Mouse (Mus musculus) forebrain, embryonic 12.5 days (tissue): ENCODE measurements around the gene Ackr3. TPM values are rescaled to one million over a fixed set of nuclear protein-coding genes. Genes with fewer than 3 reads are reported as not detected.

ENCODE experiments used
- ATAC-seq: fragments of 200-750 bp; cut with Nextera tagmentation; 2 replicates; pipeline ENCODE4 v1.8.0; 2017; ENCODE audit warnings: moderate TSS enrichment; ENCODE audit not compliant: low FRiP score
- H3K27ac ChIP-seq: fragments of 300-500 bp; sonication (generic); 2 replicates; pipeline ENCODE4 v1.5.1; 2016; ENCODE audit warnings: mild to moderate bottlenecking
- H3K27me3 ChIP-seq: fragments of 300-500 bp; sonication (generic); 2 replicates; pipeline ENCODE4 v1.6.1; 2016; ENCODE audit warnings: mild to moderate bottlenecking
- H3K36me3 ChIP-seq: fragments of 300-500 bp; sonication (generic); replicated peaks from 2 replicates; pipeline ENCODE4 v1.6.1; 2016; ENCODE audit warnings: mild to moderate bottlenecking
- H3K4me1 ChIP-seq: fragments of 300-500 bp; sonication (generic); 2 replicates; pipeline ENCODE4 v1.6.1; 2016
- H3K4me2 ChIP-seq: fragments of 300-500 bp; sonication (generic); 2 replicates; pipeline ENCODE4 v1.6.1; 2016; ENCODE audit warnings: mild to moderate bottlenecking, moderate library complexity
- H3K4me3 ChIP-seq: fragments of 300-500 bp; sonication (generic); replicated peaks from 2 replicates; pipeline ENCODE4 v1.5.1; 2016; ENCODE audit warnings: mild to moderate bottlenecking
- H3K9ac ChIP-seq: fragments of 300-500 bp; sonication (generic); 2 replicates; pipeline ENCODE4 v1.6.1; 2016; ENCODE audit warnings: mild to moderate bottlenecking
- H3K9me3 ChIP-seq: fragments of 300-500 bp; sonication (generic); 2 replicates; pipeline ENCODE4 v1.6.1; 2016
- WGBS: fragments of 180-500 bp; shearing (Covaris S2); methylation state at CpG from one replicate; pipeline ENCODE4 v1.1.7; 2016; 5-methylcytosine and 5-hydroxymethylcytosine counted together
- polyA plus RNA-seq: library from polyadenylated mRNA; unstranded; fragments of >200 nt; fragmentation: Nextera tagmentation; extraction: Ambion mirVana; gene quantifications from 2 replicates; pipeline ENCODE4 v1.2.1, GENCODE M21; 2016

Ackr3 gene
- polyA plus RNA-seq, 1 experiment from 2014 or later: 25.5 TPM

DNA sequence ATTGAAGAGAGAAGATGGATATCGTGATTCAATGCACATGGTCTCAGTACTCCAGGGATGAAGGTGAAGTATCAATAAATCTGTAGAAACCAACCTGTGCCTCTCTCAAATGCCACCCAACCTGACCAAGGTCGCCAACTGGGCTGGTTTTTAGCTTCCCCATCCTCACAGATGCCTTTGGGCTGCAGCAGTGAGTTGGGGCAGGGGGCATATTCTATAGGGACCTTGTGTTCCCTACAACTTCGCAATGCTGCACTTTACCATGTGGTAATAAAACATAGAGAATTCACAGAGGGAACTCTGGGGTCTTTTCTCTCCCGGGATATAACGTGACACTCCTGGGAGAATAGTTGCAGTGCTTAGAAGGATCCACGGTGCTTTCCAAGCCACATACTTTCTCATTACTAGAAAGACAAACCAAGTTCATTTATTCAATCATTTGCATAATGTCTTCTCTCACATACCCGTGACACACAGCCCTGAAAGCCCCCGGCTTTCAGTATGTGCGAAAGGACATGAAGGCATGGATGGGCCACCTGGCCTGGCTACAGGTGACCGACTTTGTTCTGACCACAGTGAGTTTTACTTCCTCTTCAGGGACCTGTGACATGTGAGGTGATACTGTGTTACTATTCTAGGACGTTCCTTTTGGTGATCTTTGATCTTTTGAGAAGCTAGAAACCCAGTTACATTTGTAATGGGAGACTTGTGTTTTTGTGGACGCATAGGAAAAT lies 22.6 kb upstream of the Ackr3 start:
- Histone ChIP-seq H3K36me3 (no peaks in the 10 kb centered on the region), H3K27ac (no peak overlapping the region), H3K9ac (no peak overlapping the region), H3K9me3 (0 out of 2 replicates have a peak, but pooled peaks cover 2% of the 10 kb centered on the region), H3K4me3 (no peak overlapping the region), H3K27me3 (no peaks in the 10 kb centered on the region), H3K4me1 (peaks cover 2% of the 10 kb centered on the region; the same call in 1 of the 2 replicates), H3K4me2 (no peak overlapping the region)
- ATAC-seq: no peak
- WGBS: 86% methylated on average over 12 of the region's 12 CpGs

DNA sequence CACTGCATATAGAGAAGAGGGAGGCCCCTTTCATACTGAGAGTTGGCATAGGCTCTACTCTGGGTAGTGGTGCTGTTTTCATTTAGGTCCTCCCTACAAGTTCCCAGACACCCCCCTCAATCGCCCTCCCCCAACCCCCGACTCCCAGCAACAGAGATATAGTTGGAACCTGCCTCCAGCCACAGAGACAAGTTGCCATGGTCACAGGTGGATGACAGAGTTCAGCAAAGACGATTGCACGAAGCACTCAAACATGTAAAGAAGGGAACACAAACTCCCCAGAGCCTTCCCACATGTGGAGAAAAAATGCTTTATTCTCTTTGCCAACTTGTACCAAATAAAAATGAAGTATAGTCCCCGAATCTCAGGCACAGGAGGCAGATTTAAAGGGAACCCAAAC lies 21.3 kb upstream of the Ackr3 start:
- Histone ChIP-seq H3K4me2 (no peak overlapping the region), H3K4me3 (no peak overlapping the region), H3K27ac (no peak overlapping the region), H3K4me1 (no peaks in the 10 kb centered on the region), H3K9me3 (0 out of 2 replicates have a peak, but pooled peaks cover 10% of the 10 kb centered on the region), H3K27me3 (no peaks in the 10 kb centered on the region), H3K36me3 (no peaks in the 10 kb centered on the region), H3K9ac (no peak overlapping the region)
- 79% methylated on average over 5 of the region's 5 CpGs for WGBS
- no peak for ATAC-seq

DNA sequence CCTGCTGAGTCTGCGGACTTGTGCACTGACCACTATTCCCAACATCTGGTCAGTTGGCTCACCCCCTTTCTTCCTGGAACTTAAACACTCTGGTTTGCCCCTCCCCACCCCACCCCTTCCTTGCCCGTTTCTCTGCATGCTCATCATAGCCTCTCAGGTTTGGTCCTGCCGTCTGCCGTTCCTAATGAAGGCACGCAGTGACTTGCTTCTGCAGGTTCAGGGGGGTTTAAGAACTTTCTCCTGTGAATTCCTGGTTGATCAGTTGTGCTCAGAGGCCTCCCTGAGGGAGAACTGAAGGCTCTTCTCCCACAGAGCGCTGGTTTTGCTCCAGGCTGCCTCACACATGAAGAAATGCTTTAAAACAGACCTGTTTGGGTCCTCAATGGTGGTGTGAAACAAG lies 20.2 kb upstream of the Ackr3 start:
- 71% methylated on average over 6 of the region's 6 CpGs for WGBS
- ATAC-seq: no peak
- H3K27me3 ChIP-seq: no peaks in the 10 kb centered on the region
- 0 out of 2 replicates have a peak, but pooled peaks cover 10% of the 10 kb centered on the region for H3K9me3 ChIP-seq
- no peak overlapping the region for H3K4me2 ChIP-seq
- no peak overlapping the region for H3K9ac ChIP-seq
- no peaks in the 10 kb centered on the region for H3K36me3 ChIP-seq
- H3K27ac ChIP-seq: no peak overlapping the region
- no peak overlapping the region for H3K4me3 ChIP-seq
- H3K4me1 ChIP-seq: peaks cover 4% of the 10 kb centered on the region

DNA sequence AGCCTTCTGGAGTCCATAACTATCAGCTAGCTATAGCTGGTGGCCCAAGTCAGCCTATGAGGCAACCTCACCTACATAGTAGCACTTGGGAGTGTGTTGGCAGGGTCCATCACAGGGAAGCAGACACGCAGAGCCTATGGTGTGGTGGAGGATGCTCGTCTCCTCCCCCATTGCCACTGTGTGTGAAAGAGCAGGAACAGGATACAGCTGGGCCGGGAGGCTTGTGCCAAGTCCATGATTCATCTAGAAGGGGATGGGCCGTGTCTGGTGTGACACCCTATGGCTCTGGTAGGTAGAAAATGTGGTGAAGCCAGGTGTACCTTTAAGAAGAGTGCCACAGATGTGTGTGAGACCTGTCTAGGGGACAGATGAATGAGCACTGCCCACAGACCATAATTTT lies 17.6 kb upstream of the Ackr3 start:
- no peak overlapping the region for H3K4me2 ChIP-seq
- H3K27me3 ChIP-seq: no peaks in the 10 kb centered on the region
- H3K9ac ChIP-seq: no peak overlapping the region
- H3K4me3 ChIP-seq: no peak overlapping the region
- H3K9me3 ChIP-seq: 0 out of 2 replicates have a peak, but pooled peaks cover 10% of the 10 kb centered on the region
- H3K27ac ChIP-seq: no peak overlapping the region
- peaks cover 22% of the 10 kb centered on the region for H3K4me1 ChIP-seq
- WGBS: 85% methylated on average over 4 of the region's 4 CpGs
- no peak for ATAC-seq
- no peaks in the 10 kb centered on the region for H3K36me3 ChIP-seq

DNA sequence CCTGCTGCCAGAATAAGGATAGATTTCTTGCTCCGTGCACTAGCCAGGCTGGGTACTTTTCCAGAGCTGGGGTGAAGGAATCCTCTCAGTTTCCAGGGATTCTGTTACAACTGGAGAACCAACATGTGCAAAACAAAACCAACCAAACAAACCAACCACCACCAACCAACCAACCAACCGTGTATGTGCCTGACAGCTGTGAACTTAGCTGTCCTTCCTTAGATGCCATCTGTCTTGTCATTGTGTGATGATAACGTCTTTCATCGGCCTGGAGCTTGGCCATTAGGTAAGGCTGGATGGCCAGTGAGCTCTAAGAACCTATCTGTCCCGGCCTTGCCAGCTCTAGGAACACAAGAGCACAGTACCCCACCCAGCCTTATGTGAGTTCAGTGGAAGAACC lies 16.9 kb upstream of the Ackr3 start:
- no peaks in the 10 kb centered on the region for H3K36me3 ChIP-seq
- 95% methylated on average over 5 of the region's 5 CpGs for WGBS
- no peaks in the 10 kb centered on the region for H3K27me3 ChIP-seq
- peaks cover 22% of the 10 kb centered on the region for H3K4me1 ChIP-seq
- no peak overlapping the region for H3K9ac ChIP-seq
- H3K4me3 ChIP-seq: no peak overlapping the region
- H3K4me2 ChIP-seq: no peak overlapping the region
- H3K9me3 ChIP-seq: 0 out of 2 replicates have a peak, but pooled peaks cover 10% of the 10 kb centered on the region
- ATAC-seq: no peak
- no peak overlapping the region for H3K27ac ChIP-seq

DNA sequence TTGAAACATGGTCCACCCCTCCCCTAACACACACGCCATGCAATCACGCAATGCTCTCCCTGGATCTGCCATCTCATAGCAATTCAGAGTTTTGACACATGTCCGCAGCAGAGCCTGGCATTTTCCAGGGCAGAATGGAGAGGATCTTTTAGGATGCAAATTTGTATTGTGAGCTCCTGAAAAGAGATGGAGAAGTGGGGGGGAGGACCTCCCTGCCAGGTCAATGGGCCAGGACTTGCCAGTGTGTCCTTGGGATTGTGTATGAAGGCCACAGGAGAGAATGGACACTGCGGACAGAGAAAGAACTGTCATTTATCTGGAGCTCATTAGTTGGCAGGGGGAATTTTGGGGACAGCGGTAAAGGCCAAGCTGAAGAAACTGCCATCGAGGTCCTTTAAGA lies 14.7 kb upstream of the Ackr3 start:
- WGBS: 28% methylated on average over 6 of the region's 6 CpGs
- Histone ChIP-seq H3K9me3 (peaks cover 13% of the 10 kb centered on the region; the same call in 1 of the 2 replicates), H3K4me1 (peaks cover 22% of the 10 kb centered on the region), H3K9ac (no peak overlapping the region), H3K36me3 (no peaks in the 10 kb centered on the region), H3K27me3 (no peaks in the 10 kb centered on the region), H3K27ac (peak overlapping the region; percentile 54), H3K4me2 (no peak overlapping the region), H3K4me3 (no peak overlapping the region)
- ATAC-seq: peak; percentile 72; the same call in 1 of the 2 replicates

DNA sequence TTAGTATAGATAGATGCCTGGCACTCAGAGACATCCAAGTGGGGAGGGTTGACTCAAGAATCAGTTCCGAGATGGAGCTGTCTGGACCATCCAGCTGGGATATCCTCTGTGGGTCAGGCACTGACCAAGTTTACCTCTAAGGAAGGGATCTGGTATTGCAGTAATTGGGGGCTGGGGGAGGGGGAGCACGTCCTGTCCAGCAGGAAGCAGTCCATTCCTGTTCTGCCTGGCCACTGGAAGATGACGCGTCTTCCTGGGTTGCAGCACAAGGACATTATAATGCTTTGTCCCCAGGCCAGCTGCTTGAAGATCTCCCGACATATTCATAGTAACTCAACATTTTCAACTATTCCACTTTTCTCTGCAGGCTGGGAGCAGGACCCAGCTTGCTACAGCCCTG lies 2.5 kb upstream of the Ackr3 start:
- H3K27ac ChIP-seq: no peak overlapping the region
- H3K36me3 ChIP-seq: no peaks in the 10 kb centered on the region
- peaks cover 19% of the 10 kb centered on the region for H3K27me3 ChIP-seq
- WGBS: 88% methylated on average over 5 of the region's 5 CpGs
- peaks cover 40% of the 10 kb centered on the region for H3K4me1 ChIP-seq
- no peak overlapping the region for H3K9ac ChIP-seq
- ATAC-seq: no peak
- no peaks in the 10 kb centered on the region for H3K9me3 ChIP-seq
- no peak overlapping the region for H3K4me3 ChIP-seq
- no peak overlapping the region for H3K4me2 ChIP-seq

DNA sequence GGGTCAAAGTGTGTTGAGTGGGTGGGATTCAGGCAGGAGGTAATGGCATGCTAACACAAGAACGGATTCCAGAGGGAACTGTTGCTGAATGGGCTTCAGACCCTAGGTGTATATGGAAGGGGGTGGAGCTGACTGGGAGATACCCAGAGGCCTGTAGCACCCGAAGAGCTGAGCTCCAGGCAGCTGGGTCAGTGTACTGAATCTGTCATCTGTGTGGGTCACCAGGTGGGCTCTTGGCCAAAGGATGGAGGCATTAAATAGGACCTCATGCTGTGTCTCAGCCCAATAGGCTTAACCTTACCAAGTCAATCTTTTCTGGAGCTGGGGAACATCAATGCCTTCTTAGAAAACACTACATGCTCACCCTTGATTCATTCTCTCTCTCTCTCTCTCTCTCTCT lies 2.1 kb upstream of the Ackr3 start:
- H3K4me1 ChIP-seq: peaks cover 45% of the 10 kb centered on the region

DNA sequence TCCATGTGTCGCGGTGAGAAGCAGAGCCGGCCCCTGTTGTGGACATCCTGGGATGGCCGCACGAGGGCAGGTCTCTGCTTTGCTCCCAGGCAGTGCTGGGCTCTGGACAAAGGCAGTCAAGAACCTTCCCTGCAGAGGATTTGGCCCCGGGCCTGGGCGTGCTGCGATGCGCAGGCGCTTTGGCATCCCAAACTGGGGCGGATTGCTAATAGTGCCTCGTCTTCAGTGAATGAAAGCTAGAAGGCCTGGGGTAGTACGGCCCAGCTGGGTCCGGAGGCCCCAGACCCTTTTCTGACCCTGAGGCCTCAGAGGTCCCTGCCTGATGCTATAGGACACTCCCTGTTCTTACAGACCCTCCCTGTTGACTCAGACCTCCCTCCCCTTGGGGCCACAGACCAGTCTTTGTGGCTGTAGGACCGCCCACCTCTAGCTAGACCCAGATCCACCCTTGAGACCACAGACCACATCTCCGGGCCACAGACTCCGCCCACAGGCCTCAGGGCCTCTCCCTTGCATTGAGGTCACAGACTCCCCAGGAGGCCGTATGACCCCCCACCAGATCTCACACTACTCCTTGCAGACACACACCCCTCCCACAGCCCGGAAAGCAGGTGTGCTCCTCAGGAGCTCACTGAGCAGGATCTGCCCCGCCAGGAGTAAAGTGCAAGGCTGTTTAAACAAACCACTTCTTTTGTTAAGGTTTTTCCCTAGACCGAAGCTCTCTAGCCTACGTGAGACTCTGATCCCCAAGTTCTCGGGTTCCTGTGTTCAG lies 1.4 kb upstream of the Ackr3 start:
- peak overlapping the region; percentile 14; the same call in 1 of the 2 replicates for H3K9ac ChIP-seq
- peaks cover 19% of the 10 kb centered on the region for H3K27me3 ChIP-seq
- peak overlapping the region; percentile 59 for H3K27ac ChIP-seq
- 4% methylated on average over 23 of the region's 23 CpGs for WGBS
- H3K36me3 ChIP-seq: no peaks in the 10 kb centered on the region
- peak overlapping the region; percentile 65 for H3K4me2 ChIP-seq
- peak; percentile 16; the same call in 1 of the 2 replicates for ATAC-seq
- peaks cover 52% of the 10 kb centered on the region for H3K4me1 ChIP-seq
- no peaks in the 10 kb centered on the region for H3K9me3 ChIP-seq
- no peak overlapping the region for H3K4me3 ChIP-seq

More for the DNA sequence above, 2.1 kb upstream of the Ackr3 start:
- no peak overlapping the region for H3K4me3 ChIP-seq
- H3K27ac ChIP-seq: no peak overlapping the region
- H3K4me2 ChIP-seq: no peak overlapping the region
- no peaks in the 10 kb centered on the region for H3K36me3 ChIP-seq
- no peaks in the 10 kb centered on the region for H3K9me3 ChIP-seq
- H3K9ac ChIP-seq: no peak overlapping the region
- no peak for ATAC-seq
- 64% methylated on average over 2 of the region's 2 CpGs for WGBS
- H3K27me3 ChIP-seq: peaks cover 19% of the 10 kb centered on the region

DNA sequence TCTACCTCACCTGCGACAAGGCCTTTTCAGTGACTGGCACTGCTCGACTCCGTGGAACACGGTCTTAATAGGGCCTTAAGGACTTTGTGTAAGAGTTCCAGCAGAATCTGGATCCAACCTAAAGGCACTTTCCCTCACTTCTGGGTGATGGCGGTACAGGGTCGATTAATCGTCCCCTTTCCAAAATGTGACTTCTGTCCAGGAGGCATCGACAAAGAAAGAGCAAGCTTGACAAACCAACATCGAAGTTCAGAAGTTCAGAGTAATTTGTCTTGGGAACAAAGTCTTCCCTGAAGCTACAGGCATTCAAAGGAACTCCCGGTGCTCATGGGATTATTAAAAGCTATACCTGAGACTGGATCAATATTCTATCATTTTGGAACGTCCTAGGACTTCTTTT lies 439 bp upstream of the Ackr3 start:
- Histone ChIP-seq H3K4me1 (peaks cover 61% of the 10 kb centered on the region), H3K9ac (no peak overlapping the region), H3K4me2 (peak overlapping the region; percentile 65), H3K27me3 (peaks cover 19% of the 10 kb centered on the region), H3K27ac (no peak overlapping the region), H3K4me3 (peak overlapping the region; percentile 49; the same call in 1 of the 2 replicates), H3K9me3 (no peaks in the 10 kb centered on the region), H3K36me3 (no peaks in the 10 kb centered on the region)
- 5% methylated on average over 11 of the region's 11 CpGs for WGBS
- ATAC-seq: no peak

DNA sequence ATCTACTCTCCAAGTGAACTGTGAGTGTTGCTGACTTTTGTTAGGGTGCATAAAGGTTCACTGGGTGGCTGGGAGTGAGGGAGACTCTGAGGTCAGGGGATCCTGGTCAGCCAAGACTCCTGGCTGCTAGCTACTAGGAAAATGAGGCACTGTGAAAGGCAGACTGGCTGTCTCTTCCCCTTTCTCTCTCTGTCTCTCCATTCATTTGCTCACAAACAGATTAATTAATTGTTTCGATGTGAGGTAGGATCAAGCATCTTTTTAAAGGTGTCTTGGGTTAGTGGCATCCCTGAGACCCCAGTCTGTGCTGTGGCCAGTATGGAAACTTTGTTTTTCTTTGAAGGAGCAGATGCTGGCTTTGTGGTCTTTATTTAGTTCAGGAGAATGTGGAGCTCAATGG lies 1.0 kb downstream of the Ackr3 start:
- peaks cover 19% of the 10 kb centered on the region for H3K27me3 ChIP-seq
- H3K36me3 ChIP-seq: peaks cover 3% of the 10 kb centered on the region; the same call in 1 of the 2 replicates
- WGBS: 9% methylated on average over 1 of the region's 1 CpGs
- H3K27ac ChIP-seq: peak overlapping the region; percentile 90
- peak overlapping the region; percentile 49 for H3K4me3 ChIP-seq
- H3K4me2 ChIP-seq: peak overlapping the region; percentile 65
- no peak for ATAC-seq
- H3K9me3 ChIP-seq: no peaks in the 10 kb centered on the region
- peaks cover 75% of the 10 kb centered on the region for H3K4me1 ChIP-seq
- peak overlapping the region; percentile 62 for H3K9ac ChIP-seq

DNA sequence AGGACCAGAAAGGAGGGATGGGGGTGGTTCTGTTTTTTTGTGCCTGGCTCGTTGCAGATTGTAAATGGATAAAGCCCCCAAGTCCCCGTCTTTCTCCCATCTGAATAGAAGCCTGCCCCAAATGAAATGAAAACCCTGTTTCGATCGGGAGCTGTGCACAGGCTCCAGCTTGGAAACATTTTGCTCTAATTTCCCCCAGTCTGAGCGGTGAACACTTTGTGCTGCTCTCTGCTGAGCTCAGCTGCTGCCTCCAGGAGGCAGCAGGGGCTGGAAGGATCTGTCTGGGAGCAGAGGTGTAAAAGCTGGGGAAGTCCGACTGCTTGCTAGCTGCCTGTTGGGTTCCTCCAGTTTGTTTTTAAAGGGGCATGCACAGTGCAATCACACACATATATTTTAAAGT lies 1.4 kb downstream of the Ackr3 start:
- Histone ChIP-seq H3K36me3 (peaks cover 7% of the 10 kb centered on the region; the same call in 1 of the 2 replicates), H3K4me2 (peak overlapping the region; percentile 65), H3K9ac (peak overlapping the region; percentile 62), H3K27me3 (peaks cover 18% of the 10 kb centered on the region), H3K4me3 (peak overlapping the region; percentile 49), H3K4me1 (peaks cover 79% of the 10 kb centered on the region), H3K27ac (peak overlapping the region; percentile 90), H3K9me3 (no peaks in the 10 kb centered on the region)
- 0% methylated on average over 6 of the region's 6 CpGs for WGBS
- peak; percentile 62 for ATAC-seq
